Mouse (Mus musculus) ES-E14 (cell line): ENCODE data around the gene Epha8.

Experiments
- CHD2 ChIP-seq: IDR thresholded peaks from 2 replicates; pipeline ENCODE4 v1.6.1; 2014; ENCODE audit warnings: mild to moderate bottlenecking, low read depth, low read length, inconsistent platforms
- HCFC1 ChIP-seq: IDR thresholded peaks from 2 replicates; pipeline ENCODE4 v1.6.1; 2012; ENCODE audit warnings: low read length, inconsistent platforms, borderline replicate concordance; ENCODE audit not compliant: insufficient read depth
- MAFK ChIP-seq: IDR thresholded peaks from 2 replicates; pipeline ENCODE4 v1.6.1; 2014; ENCODE audit warnings: mild to moderate bottlenecking, low read depth, low read length, inconsistent platforms; ENCODE audit not compliant: insufficient read depth
- ZNF384 ChIP-seq: IDR thresholded peaks from 2 replicates; pipeline ENCODE4 v1.6.1; 2012; ENCODE audit warnings: low read depth, low read length, inconsistent platforms

DNA sequence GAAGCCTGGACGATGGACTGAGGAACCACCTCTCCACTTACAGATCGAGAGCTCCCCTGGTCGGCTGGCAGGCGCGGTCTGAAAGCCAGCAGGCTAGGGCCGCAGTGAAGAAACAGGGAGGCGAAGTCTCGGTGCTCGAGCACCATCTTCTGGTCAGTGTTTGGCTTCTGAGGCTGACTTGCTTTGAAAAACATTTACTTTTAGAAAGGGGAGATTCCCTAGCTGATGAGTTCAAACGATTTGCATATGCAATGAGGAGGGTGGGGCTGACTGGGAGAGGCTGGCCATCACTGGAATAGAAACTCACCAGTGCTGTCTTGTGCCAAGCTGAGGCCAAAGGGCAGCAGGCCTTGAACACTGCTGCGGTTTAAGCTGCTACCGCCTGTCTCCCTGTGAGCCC, 24.7 kb upstream of the Epha8 start:
- TF ChIP-seq MAFK (no peak), HCFC1 (no peak), ZNF384 (no peak), CHD2 (no peak)
